Mouse (Mus musculus) left cerebral cortex, adult 9 months (tissue): ENCODE results near the gene Tbc1d16.

Experiments
- DNase-seq, 2 experiments: peaks; one replicate each; pipeline ENCODE4 v3.0.0; 2022; ENCODE audit warnings: low spot score in 2 of 2

Tbc1d16 gene

DNA sequence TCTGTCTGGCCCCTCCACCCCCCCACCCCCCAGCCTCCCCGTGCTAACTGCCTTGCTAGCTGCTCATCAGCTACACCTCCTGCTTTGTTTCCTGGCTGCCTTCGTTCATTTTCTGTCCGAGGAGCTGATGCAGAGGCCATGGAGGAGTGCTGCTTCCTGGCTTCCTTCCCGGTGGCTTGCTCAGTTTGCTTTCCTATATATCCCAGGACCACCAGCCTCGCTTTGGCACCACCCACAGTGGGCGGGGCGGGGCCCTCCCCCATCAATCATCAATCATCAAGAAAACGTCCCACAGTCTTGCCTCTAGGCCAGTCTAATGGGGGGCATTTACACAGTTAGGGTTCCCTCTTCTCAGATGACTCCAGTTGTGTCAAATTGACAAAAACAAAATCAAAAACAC lies 8.1 kb upstream of the Tbc1d16 start:
- no peak for DNase-seq

- peak in 1 of 2 experiments; percentile 40 for DNase-seq
These were observed 7.3 kb upstream of the Tbc1d16 start for GRCm38 (mm10) chr11:119235596-119235995.

GRCm38 (mm10) chr11:119234770-119235169 lies 6.5 kb upstream of the Tbc1d16 start:
- DNase-seq: no peak

- peak in 1 of 2 experiments; percentile 42 for DNase-seq
These were observed 737 bp upstream of the Tbc1d16 start for GRCm38 (mm10) chr11:119228846-119229626.

GRCm38 (mm10) chr11:119227591-119227990 lies 708 bp downstream of the Tbc1d16 start:
- no peak for DNase-seq

DNA sequence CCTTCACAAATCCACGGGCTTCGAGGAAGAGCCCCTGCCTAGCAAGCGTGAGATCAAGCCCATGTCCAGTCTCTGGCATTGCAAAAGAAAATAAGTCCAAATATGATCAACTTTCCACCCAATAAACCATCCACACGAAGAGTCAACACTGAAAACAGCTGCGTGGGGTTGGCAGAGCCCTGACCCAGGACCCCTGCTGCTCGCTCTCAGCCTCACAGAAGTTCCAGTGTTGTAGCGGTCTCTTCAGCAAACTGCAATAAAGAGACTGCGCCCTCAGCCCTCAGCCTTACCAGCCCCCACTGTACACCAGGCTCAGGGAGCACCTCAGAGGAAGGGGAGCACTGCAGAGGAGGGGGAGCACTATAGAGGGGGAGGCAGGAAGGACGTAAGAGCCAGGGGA lies 2.7 kb downstream of the Tbc1d16 start:
- DNase-seq: no peak

GRCm38 (mm10) chr11:119224926-119225325 lies 3.4 kb downstream of the Tbc1d16 start:
- DNase-seq: no peak

GRCm38 (mm10) chr11:119223124-119223890 lies 5.0 kb downstream of the Tbc1d16 start:
- DNase-seq: no peak

DNA sequence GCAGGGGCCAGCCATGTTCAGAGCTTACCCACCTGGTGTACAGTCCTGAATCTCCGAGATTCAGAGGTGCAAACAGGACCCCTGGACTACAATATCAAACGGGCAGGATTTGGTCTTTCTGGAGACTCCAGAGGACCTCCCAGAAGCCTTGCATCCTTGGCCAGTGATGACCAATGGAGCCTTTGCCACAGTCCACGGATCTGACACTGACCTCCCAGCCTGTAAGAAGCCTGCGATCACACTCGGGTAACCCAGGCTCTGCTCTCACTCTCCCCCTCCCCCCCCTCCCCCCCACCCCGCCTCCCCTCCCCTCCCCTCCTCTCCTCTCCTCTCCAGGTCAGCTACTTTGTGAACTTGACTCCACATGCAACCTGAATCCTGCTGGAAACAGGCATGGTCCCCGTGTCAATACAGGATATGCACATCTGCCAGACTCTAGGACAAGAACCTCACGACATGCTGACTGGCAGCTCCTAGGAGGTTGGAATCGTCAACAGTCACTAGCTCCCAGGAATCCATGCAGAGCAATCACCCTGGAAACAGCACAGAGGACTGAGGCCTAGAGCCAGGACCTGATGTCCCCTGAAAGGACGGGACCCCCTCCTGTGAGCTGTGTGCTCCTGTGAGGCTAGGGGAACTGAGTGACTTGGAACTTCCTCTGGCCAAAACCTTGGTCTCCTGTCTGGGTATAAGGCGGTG lies 6.3 kb downstream of the Tbc1d16 start:
- no peak for DNase-seq

DNA sequence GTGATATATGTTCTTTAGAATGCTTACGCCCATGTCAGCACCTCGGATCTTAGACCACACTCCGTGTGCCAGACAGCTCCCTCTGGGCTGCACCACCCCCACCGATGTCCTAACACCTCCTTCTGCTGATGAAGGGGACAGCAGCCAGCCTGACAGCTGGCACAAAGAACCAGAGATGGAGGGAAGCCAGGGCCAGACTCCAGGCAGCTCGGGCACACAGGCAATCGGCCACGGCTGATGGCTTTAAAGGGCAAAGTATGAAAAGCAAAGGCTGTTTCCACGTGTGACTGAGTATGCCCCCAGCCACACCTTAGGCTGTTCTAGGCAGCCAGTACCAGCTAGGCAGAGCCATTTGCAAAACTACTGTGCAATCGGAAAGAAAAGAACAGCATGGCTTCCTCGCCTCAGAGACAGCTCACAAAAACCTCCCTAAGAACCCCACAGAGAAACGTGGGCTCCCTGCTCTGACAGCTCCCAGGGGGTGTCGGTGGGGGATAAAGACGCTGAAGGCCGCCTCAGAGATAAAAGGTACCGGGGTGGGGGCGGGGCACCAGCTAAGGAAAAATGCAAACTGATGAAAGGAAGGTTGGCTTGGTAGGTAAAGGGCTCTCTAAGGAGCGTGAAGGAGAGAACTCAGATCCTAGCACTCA lies 8.4 kb downstream of the Tbc1d16 start:
- peak in 1 of 2 experiments; percentile 70 for DNase-seq

- DNase-seq: no peak
These were observed 10.4 kb downstream of the Tbc1d16 start for GRCm38 (mm10) chr11:119217861-119218260.

DNA sequence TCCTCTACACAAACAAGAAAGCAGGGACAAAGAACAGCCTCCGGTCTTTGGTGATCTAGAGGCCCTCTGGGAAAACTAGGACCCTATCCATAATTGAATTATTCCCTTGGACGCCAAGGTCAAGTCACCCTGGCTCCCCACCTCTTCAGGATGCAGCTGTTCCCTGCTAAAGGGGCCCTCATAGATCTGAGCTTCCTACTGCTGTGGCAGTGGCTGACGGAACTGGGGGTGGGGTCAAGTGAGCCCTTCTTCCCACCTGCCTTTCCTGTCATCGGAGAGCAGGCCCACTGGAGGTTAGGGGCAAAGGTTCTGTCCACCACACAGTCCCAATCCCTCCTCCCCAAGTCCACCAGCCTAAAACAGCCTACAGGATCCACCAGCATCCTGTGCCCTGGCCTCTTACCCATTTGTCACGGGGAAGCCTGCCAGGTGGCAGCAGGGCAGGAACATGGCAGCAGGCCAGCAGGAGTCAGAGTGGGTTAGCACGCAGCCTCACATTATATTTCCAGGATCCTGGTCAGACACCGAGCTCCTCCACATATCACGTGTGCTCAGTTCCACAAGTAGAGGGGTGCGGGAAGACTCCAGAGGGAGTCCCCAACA lies 12.3 kb downstream of the Tbc1d16 start:
- peak in 1 of 2 experiments; percentile 24 for DNase-seq

DNA sequence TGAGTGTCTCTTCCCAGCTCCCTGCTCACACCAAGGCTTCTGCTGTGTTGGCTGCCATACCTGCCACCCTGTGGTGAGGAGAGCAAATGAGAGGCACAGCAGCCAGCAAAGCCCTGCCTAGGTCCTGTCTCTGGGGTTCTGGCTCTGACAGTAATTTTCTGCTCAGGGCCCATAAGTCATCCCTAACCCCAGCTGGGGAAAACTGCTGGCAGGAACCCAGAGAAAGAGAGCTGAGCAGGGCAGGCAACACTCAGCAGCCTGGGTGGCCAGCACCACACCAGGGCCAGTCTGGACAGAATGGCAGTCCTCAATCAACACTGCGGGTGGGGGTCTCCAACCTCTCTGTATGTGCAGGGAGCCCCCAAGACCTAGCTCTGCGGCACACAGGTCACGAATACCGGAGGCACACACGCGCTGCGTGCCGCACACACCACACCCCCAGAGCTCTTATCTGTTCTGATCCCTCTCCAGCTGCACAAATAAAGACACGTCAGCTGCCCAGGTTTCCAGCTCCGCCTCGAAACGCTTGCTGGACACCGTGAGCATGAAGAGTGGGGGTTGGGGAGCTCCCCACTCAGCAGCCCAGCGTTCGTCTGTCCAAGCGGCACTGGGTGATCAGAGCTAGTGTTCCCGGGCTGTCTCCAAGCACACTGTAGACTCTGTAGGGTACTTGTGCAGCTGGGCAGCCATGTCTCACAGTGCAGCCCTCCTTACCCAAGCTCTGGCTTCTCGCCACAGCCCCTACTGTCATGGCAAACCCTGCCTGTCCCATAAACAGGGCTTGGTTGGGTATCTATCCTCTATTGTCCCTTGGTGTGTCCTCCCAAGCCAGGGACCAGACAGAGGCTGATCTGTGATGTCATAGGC lies 13.0 kb downstream of the Tbc1d16 start:
- peak in 1 of 2 experiments; percentile 53 for DNase-seq

DNA sequence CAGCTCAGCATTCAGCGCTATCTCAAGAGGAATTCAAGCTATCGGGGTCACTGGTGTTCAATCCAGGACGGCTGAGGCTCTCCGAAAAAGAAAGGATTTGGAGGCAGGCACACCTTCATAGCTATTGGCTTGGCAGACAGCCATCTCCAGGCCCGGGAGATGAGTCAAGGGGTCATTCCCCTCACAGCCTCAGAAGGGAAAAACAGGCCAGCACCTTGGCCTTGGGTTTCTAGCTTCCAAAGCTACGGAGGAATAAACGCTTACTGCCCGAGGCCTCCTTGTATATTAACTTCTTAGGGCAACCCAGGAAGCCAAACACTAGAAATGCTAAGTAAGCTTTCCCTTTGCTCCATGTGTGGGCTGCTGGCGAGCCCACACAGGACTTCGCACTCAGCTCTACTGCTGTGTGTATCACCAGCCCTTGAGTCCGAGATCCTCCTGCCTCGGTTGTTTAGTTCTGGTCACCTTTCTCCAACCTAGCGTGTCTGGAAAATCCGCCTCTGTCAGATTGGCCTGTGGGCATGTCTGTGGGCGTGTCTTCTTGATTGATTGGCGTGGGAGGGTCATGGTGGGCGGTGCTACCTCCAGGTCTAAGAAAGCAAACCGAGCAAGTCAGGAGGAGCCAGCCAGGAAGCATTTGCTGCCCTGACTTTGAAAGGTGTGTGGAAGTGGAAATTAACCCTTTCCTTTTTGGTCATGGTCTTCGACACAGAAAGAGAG lies 15.0 kb downstream of the Tbc1d16 start:
- DNase-seq: no peak

GRCm38 (mm10) chr11:119211604-119212309 lies 16.5 kb downstream of the Tbc1d16 start:
- peak in 1 of 2 experiments; percentile 39 for DNase-seq

DNA sequence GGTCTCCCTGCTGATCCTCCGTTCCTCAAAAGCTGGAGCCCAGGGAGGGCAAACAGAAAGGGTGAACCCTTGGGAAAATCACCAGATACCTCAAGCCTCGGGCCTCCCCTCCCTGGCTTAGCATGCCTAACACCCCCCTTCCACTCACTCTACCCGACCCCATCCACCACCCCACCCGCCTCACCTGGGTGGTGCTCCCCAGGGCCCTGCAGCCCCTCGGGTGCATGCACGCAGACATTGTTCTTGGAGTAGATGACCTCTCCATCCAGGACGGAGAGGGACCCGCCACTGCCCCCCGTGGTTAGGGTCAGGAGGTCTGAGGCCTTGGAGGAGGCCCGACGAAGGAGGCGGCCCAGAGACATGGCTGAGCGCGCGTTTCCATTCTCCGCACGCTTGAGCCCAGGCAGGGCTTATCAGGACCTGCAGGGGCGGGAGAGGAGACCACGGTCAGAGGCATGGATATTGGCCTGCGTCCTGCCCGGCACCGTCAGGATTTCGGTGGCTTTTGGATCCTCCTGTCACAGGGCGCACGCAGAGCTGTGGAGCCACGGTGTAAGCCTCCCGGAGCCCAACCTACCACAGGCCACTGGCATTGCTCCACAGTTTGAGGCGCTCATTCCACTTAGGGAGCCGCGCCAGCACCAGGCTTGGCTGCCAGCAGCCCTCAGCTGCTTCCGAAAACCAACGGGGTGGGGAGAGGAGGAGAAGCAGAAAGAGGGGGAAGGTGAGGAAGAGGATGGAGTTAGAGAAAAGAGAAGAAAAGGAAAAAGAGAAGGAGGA lies 17.8 kb downstream of the Tbc1d16 start:
- peak in 1 of 2 experiments; percentile 69 for DNase-seq

DNA sequence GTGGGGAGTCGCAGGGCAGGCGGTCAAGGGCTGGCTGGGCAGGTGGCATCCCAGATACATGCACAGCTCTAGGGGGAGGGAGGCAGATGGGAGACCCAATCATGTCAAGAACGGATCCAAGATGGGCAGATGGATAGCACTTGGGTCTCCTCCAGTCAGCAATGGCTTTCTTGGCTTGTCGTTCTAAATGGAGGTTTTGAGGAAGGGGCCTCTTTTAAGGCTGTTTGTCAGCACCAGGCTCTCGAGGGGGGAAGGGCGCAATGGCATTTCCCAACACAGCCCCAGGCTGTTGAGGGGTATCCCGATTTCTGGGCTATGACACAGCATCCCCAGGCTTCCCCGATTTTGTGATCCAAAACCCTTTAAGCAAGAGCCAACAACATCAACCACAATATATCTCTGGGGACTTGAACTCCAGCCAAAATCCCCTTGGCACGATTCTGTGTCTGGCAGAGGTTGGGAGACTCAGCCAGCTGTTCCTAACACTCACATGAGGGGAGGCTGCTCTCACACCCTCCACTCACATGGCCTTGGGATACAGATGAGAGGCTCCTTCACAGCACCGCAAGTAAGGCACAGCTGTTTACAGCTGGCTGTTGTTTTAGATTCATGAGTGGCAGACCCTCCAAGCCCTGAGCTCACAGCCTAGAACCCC lies 18.8 kb downstream of the Tbc1d16 start:
- DNase-seq: no peak

GRCm38 (mm10) chr11:119208870-119209370 lies 19.4 kb downstream of the Tbc1d16 start:
- no peak for DNase-seq
